Mouse (Mus musculus) retina, embryonic 14.5 days (tissue): Measurements from ENCODE around the gene Ada.

ENCODE experiments used
- DNase-seq: peaks from one replicate; pipeline ENCODE4 v3.0.0-alpha.2; 2015; ENCODE audit warnings: low spot score

Ada gene

DNA sequence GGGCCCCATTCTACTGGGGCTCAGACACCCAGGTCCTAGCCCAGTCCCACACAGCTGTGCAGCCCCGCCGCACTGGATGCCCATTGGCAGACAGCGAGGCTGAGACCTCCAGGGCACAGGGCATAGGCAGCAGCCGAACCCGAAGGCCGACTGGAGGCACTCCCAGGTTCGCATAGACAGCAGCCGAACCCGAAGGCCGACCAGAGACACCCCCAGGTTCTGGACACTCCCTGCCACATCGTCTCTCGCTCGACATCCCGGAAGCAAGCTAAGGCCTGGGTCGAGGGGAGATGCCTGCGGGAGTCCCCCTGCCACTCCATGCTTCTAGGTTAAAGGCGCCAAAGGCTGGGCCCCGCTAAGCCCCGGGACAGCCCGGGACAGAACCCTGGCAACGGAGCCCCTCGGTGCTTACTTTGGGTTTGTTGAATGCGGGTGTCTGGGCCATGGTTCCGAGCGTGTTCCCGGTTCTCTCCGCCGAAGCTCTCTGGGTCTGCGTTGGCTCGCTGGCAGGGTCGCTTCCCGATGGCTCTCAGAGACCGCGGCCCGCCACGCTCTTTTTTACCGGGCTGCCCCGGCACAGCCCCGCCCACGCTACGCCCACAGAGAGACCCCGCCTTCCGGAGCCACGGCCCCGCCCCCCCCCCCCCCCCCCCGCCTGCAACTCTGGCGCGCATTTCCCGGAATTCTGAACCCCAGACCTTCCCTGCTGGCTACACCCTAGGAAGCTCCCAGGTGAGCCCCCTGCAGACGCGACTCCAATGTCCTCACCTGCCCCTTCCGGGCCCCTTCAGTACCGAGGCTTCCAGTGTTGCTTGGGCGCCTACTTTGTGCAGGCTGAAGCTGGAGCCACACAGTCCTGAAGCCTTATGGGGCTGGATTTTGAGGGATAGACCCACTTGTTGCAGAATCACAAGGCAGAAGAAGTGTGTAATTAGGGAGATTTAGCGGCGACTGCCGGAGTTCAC is at the start of gene Ada:
Ada (minus strand) TSS at position 593 of the 965 bp plus-strand sequence.
- DNase-seq: peak; percentile 73

DNA sequence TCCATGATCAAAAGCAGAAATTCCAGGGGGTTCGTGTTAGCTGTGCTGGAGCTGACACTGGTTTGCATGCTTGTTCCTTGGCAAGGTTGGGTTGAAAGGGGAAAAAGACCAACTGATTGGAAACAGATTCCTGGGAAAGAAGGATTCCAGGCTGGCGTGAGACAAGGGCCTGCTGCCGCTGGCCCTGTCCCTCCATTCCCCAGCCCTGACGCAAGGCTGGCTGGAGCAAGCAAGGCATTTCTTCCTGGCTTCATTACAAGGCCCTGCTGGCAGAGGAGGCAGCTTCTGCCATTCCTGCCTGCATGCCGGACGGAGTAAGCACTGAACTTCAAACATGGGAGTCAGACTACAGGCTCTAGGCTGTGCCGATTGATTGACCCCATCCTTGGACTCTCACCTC is 48.4 kb upstream of the Ada start:
- DNase-seq: no peak

- DNase-seq: peak; percentile 84
Observed at GRCm38 (mm10) chr2:163788484-163788883, 38.4 kb upstream of the Ada start.

DNA sequence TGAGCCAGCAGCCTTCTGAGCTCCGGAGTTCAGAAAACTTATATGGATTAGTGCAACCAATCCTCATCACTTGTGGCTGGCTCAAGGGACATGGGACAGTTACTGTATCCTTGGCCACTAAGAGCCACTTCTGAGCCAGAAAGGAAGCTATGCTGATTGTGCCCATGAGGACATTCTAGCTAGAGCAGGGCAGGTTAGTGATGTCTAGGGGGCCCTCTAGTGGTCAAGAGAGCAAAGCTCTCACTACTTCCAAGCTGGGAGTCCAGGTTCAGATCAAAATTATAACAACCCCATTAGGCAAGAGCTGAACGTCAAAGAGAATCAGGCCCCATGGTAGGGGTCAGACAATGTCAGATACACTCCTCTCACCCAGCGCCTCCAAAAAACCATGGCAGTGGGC is 37.7 kb upstream of the Ada start:
- peak; percentile 87 for DNase-seq

- no peak for DNase-seq
Observed at GRCm38 (mm10) chr2:163787086-163787485, 37.0 kb upstream of the Ada start.

- no peak for DNase-seq
Observed at GRCm38 (mm10) chr2:163783901-163784300, 33.9 kb upstream of the Ada start.

GRCm38 (mm10) chr2:163783368-163783767 is 33.3 kb upstream of the Ada start:
- DNase-seq: no peak

- peak; percentile 74 for DNase-seq
Observed at GRCm38 (mm10) chr2:163778896-163779295, 28.9 kb upstream of the Ada start.

DNA sequence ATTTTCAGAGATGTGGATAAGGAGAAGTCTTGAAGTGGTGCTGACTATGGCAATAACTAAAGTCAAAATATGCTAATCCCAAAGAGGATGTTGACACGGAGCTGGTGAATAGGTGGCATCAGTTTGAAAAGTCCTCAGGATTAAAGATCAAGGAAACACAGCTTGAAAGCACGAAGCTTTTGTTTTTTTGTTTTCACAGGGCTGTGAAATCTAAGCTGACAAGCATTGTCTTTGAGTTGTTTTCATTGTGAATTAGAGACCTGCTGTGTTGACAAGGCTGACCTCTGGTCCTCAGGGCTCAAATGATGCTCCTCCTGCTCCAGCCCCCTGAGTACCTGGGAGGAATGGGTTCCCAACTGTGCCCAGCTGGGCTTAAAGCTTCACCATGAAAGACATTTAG is 27.0 kb upstream of the Ada start:
- DNase-seq: peak; percentile 57

DNA sequence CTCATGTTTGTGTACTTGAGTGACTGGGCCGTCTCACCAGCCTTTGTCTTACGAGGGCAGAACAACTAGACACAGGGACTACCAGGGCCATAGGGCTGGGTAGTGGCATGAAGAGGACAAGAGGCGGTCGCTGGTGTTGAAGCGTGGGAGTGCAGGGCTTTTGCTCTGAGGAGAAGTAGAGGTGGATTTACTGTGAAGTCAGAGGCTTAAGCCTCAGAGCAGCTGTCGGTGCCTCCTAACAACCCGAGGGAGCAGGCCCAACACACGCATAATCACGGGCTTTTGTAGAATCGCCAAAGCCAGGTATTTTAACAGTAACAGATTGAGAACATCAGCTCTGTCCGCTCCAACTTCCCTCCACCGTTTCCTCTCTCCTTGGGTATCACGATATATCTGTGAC is 26.6 kb upstream of the Ada start:
- DNase-seq: peak; percentile 16

GRCm38 (mm10) chr2:163770731-163771130 is 20.7 kb upstream of the Ada start:
- DNase-seq: no peak

- no peak for DNase-seq
Observed at GRCm38 (mm10) chr2:163766890-163767289, 16.9 kb upstream of the Ada start.

DNA sequence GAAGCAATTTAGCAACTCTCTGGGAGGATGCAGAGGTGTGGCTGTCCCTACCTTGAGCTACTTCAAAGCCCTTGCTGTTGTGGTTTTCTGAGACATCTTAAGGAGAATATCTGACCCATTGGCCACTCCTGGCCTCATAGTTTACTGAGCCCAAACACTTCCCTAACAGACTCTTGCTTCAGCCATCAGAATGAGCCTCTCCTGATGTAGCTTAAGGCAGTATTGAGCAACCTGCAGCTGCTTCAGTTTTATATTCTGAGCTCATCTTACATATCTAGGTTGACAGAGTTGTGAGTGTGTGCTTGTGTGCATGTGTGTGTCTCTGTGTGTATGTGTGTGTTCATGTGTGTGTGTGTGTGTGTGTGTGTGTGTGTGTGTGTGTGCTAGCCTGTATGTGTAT is 16.2 kb upstream of the Ada start:
- DNase-seq: no peak

GRCm38 (mm10) chr2:163761402-163761801 is 11.4 kb upstream of the Ada start:
- DNase-seq: no peak

GRCm38 (mm10) chr2:163760589-163760988 is 10.6 kb upstream of the Ada start:
- no peak for DNase-seq

GRCm38 (mm10) chr2:163758146-163758545 is 8.1 kb upstream of the Ada start:
- DNase-seq: no peak

- DNase-seq: no peak
Observed at GRCm38 (mm10) chr2:163756723-163757122, 6.7 kb upstream of the Ada start.

- no peak for DNase-seq
Observed at GRCm38 (mm10) chr2:163754228-163754627, 4.2 kb upstream of the Ada start.

DNA sequence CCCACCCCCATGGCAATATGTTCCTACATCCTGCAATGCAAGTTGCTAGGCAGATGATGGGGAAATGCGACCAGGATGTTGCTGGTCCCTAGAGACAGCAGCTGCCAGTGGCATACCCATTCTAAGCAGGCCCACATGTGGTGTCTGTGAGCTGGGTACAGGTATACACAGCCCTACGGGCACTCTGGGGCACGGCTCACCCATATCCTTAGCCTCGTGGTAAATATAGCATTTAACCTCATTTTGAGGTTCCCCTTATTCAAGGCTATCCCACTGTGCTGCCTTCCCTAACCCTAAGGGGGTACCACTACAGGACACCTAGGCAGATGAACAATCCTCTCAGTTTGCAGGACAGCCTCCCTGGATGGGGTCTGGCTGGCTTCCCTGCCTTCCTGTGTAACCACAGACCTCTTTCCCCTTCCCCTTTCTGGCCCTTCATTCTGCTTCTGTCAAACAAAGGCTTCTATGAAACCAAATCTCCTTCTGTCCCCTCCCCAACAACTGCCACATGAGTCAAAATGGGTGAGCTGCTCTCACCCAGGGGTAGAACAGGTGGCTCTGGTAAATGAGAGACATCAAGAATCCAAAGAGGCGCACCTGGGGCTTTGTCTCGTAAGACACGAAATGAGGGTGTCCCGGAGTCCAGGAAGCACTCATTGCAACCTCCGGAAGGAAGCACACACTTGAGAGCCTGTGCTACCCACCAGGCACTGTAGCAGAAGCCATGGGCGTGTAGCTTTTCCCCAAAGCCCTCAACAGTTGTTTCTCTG is 5.1 kb downstream of the Ada start:
- no peak for DNase-seq

DNA sequence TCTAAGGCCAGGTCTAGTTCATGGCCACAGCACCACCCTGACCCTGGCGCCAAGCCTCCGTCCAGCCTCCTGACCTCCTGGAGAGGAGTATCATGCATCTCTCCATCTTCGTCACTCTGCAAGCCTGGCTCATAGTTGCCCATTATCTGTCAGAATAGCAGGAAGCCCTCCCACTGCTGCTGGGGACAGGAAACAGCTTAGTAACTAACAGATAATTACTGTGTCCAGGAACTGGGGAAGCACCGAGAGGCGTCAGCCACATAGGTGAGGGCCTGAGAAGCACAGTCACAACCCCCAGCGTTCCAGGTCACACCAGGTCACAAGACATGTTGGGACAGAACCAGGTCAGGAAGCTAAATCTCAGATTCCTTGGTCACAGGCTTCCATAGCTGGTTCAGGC is 6.7 kb downstream of the Ada start:
- no peak for DNase-seq

DNA sequence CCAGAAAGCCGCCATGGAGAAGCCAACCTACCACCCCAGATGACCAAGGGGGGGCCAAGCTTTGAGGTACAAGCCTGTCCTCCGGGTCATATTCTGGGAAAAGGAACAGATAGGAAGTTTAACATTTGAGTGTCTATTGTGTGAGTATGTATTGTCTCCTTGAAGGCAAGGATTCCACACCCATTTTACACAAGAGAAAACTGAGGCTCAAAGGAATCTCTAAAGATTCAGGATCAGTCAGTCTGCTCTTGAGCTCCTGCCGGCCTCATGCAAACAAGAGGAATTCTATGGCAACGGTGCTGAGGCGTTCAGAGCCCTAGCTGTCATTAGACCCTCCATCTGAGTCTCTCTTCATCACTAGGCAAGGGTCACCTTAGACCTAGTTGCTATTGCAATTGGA is 7.4 kb downstream of the Ada start:
- DNase-seq: no peak

DNA sequence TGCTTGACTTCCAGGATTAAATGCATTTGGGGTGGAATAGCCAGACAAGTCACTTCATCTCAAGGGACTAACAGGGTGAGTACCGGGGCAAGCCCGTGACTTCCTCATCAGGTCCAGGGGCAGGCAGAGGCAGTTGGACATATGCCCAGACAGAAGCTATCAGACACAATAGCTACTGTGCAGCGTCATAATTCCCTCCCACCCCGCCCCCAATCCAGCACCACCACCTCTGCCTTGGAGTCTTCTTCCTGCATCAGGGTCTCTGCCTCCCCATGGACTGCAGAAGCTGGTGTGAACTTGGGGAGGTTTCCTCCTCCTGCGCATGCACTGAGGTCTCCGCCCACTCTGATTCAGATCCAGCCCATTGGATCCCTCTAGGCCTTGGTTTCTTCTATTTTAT is 14.1 kb downstream of the Ada start:
- no peak for DNase-seq

DNA sequence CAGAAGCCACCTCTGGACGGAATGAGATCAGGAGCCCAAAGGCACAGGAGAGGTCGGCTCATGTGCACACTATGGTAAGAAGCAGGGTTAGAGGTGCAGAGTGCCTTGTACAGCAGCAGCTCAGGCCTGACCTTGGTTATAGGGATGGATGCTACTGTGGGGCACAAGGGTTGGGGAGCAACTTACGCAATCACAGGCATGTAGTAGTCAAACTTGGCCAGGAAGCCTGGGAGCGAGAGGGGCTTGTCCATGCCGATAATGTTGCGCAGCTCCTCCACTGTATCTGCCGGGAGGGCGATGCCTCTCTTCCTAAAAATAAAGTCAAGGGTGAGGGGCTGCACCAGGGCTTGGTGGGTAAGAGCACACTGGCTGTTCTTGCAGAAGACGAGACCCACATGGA is 14.9 kb downstream of the Ada start:
- DNase-seq: no peak
